Mouse (Mus musculus) lung, adult 2 months (tissue): ENCODE results near the gene Zfp503.

ENCODE experiments used
- CTCF ChIP-seq: fragments of 200-500 bp; IDR thresholded peaks from 2 replicates; pipeline ENCODE4 v1.5.1; 2011; ENCODE audit warnings: mild to moderate bottlenecking, low read length, control low read depth; ENCODE audit not compliant: insufficient read depth
- POLR2A ChIP-seq: fragments of 200-500 bp; IDR thresholded peaks from 2 replicates; pipeline ENCODE4 v1.6.1; 2011; ENCODE audit warnings: low read depth, mild to moderate bottlenecking, control low read depth, low read length, borderline replicate concordance; ENCODE audit errors: extremely low read depth

GRCm38 (mm10) chr14:22035900-22036299 is 46.5 kb upstream of the Zfp503 start:
- no peak for TF ChIP-seq CTCF
- no peak for TF ChIP-seq POLR2A
